Mouse (Mus musculus): ENCODE measurements around the gene Disp3.

- no peak for TF ChIP-seq CTCF (IDR thresholded peaks at IDR 0.05; ENCODE audit: control insufficient read depth, insufficient read depth, insufficient replicate concordance, low read depth, low read length)
- TF ChIP-seq POLR2A (IDR thresholded peaks at IDR 0.05; ENCODE audit: control insufficient read depth, low read depth, low read length): no peak
These were observed 13.1 kb downstream of the Disp3 start for GRCm38 (mm10) chr4:148274671-148275070.

Measured in testis, adult 2 months (tissue).